Mouse (Mus musculus) brain, embryonic 14.5 days (tissue): ENCODE results near the gene Zscan2.

Source experiments
- CTCF ChIP-seq: fragments of 200-500 bp; IDR thresholded peaks from 2 replicates; pipeline ENCODE4 v1.5.1; 2012; ENCODE audit warnings: inconsistent platforms, mild to moderate bottlenecking, moderate library complexity, borderline replicate concordance; ENCODE audit not compliant: insufficient read depth, insufficient read length; ENCODE audit errors: extremely low read depth
- POLR2A ChIP-seq: fragments of 200-500 bp; IDR thresholded peaks from 2 replicates; pipeline ENCODE4 v1.6.1; 2012; ENCODE audit warnings: mild to moderate bottlenecking, inconsistent platforms, borderline replicate concordance; ENCODE audit not compliant: poor library complexity, insufficient read depth, insufficient read length, severe bottlenecking; ENCODE audit errors: extremely low read depth

- TF ChIP-seq CTCF (no peak), POLR2A (no peak)
Measured at GRCm38 (mm10) chr7:80820838-80821237, 39.9 kb upstream of the Zscan2 start.
